Mouse (Mus musculus): ENCODE measurements around the gene Vsir. TPM values are rescaled to one million over a fixed set of nuclear protein-coding genes. Genes with fewer than 3 reads are reported as not detected.
A peak's percentile ranks its signal among the peaks of the same experiment; 100 is the strongest.

Vsir gene
- polyA plus RNA-seq, 1 experiment from 2014 or later, result 2.2 TPM

- Histone ChIP-seq H3K9me3 (no peaks in the 10 kb centered on the region), H3K4me1 (peaks cover 46% of the 10 kb centered on the region), H3K27ac (no peak overlapping the region), H3K27me3 (ENCODE audit: insufficient read depth, poor library complexity, severe bottlenecking) (no peaks in the 10 kb centered on the region), H3K4me3 (no peak overlapping the region), H3K36me3 (no peaks in the 10 kb centered on the region)
- 91% methylated on average over 4 of the region's 4 CpGs for WGBS
- DNase-seq (ENCODE audit: low spot score), result no peak
These were observed 10.8 kb downstream of the Vsir start for GRCm38 (mm10) chr10:60357441-60357840.

- 92% methylated on average over 14 of the region's 14 CpGs for WGBS
- H3K9me3 ChIP-seq, result no peaks in the 10 kb centered on the region
- H3K27ac ChIP-seq, result no peak overlapping the region
- no peak overlapping the region for H3K4me3 ChIP-seq
- no peak for DNase-seq (ENCODE audit: low spot score)
- no peaks in the 10 kb centered on the region for H3K36me3 ChIP-seq
- no peaks in the 10 kb centered on the region for H3K27me3 ChIP-seq (ENCODE audit: insufficient read depth, poor library complexity, severe bottlenecking)
- H3K4me1 ChIP-seq, result peaks cover 42% of the 10 kb centered on the region
These were observed 11.2 kb downstream of the Vsir start for GRCm38 (mm10) chr10:60357901-60358300.

- Histone ChIP-seq H3K4me1 (peaks cover 35% of the 10 kb centered on the region), H3K9me3 (no peaks in the 10 kb centered on the region), H3K4me3 (no peak overlapping the region), H3K27me3 (ENCODE audit: insufficient read depth, poor library complexity, severe bottlenecking) (no peaks in the 10 kb centered on the region), H3K36me3 (no peaks in the 10 kb centered on the region), H3K27ac (no peak overlapping the region)
- WGBS, result 44% methylated on average over 4 of the region's 4 CpGs
- no peak for DNase-seq (ENCODE audit: low spot score)
These were observed 12.1 kb downstream of the Vsir start for GRCm38 (mm10) chr10:60358776-60359175.

DNA sequence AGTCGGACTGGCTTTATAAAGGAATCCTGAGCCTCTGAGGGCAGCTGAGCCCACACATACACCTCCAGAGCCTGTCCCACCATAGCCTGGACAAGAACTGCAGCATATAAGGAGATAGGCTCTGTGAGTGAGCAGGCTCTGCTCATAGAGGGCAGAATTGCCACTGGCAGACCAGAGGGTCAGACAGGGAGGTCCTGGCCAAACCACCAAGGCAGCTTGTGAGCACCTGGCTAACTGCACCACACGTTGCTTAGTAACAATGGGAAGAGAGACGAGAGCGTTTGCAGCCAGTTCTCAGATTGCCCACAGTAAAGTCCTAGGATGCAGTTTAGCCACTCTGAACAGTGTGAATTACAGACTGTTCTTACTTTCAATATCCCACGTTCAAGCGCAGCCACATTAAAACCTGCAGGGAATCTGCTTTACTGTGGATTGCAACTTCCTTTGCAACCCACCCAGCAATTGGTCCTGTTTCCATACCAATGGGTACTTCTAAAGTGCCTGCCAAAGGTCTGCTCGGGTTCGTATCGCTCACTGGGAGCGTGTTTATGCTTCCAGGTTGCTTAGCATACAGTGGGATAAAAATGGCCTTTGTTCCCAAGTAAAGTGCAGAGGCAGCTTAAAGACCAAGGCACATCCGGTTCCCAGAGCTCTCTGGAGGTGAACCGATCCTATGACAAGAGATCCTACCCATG lies 15.1 kb downstream of the Vsir start:
- H3K9me3 ChIP-seq, result no peaks in the 10 kb centered on the region
- no peak overlapping the region for H3K27ac ChIP-seq
- no peak overlapping the region for H3K4me3 ChIP-seq
- H3K4me1 ChIP-seq, result peaks cover 32% of the 10 kb centered on the region
- no peaks in the 10 kb centered on the region for H3K36me3 ChIP-seq
- H3K27me3 ChIP-seq (ENCODE audit: insufficient read depth, poor library complexity, severe bottlenecking), result no peaks in the 10 kb centered on the region
- DNase-seq (ENCODE audit: low spot score), result no peak
- 72% methylated on average over 12 of the region's 12 CpGs for WGBS

DNA sequence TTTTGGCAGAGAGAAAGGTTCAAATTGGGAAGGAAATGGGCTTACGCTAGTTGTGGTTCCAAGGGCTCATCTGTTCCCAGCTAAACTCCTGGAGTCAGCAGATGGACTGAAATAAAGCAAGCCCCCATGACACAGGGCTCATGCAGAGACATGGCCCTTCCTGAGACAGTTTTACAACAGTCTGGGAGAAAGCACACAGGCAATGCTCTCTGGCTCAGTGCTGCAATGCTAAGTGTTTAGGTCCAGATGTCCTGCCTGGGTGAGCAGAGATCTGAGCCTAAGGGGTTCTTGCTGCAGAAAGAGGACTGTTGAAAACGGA lies 15.6 kb downstream of the Vsir start:
- Histone ChIP-seq H3K27ac (peak overlapping the region; percentile 57; the same call in 1 of the 2 replicates), H3K9me3 (no peaks in the 10 kb centered on the region), H3K4me3 (no peak overlapping the region), H3K27me3 (ENCODE audit: insufficient read depth, poor library complexity, severe bottlenecking) (no peaks in the 10 kb centered on the region), H3K4me1 (peaks cover 32% of the 10 kb centered on the region), H3K36me3 (no peaks in the 10 kb centered on the region)
- 66% methylated on average over 2 of the region's 2 CpGs for WGBS
- no peak for DNase-seq (ENCODE audit: low spot score)

DNA sequence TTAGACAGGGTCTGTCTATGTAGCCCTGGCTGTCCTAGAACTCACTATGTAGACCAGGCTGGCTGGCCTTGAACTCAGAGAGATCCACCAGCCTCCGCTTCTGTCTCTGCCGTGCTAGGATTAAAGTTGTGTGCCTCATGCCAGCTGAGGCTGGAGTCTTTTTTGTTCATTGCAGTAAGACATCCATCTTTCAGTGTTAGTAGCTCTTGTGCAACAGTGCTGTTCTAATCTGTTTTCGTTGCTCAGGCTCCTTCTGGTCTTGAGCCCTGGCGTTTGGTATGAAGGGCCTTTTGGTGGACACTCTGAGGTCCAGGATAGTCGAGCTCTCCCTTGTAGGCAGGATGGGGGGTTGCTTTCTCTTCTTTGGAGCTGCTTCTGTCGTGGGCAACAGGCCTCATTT lies 16.8 kb downstream of the Vsir start:
- Histone ChIP-seq H3K27me3 (ENCODE audit: insufficient read depth, poor library complexity, severe bottlenecking) (no peaks in the 10 kb centered on the region), H3K4me1 (peaks cover 32% of the 10 kb centered on the region), H3K4me3 (no peak overlapping the region), H3K27ac (no peak overlapping the region), H3K9me3 (no peaks in the 10 kb centered on the region), H3K36me3 (no peaks in the 10 kb centered on the region)
- DNase-seq (ENCODE audit: low spot score), result no peak
- WGBS, result 77% methylated on average over 6 of the region's 6 CpGs

GRCm38 (mm10) chr10:60367145-60367544 lies 20.5 kb downstream of the Vsir start:
- Histone ChIP-seq H3K36me3 (no peaks in the 10 kb centered on the region), H3K4me1 (peaks cover 19% of the 10 kb centered on the region), H3K27ac (no peak overlapping the region), H3K9me3 (no peaks in the 10 kb centered on the region), H3K4me3 (no peak overlapping the region), H3K27me3 (ENCODE audit: insufficient read depth, poor library complexity, severe bottlenecking) (no peaks in the 10 kb centered on the region)
- DNase-seq (ENCODE audit: low spot score), result no peak
- 77% methylated on average over 2 of the region's 2 CpGs for WGBS

DNA sequence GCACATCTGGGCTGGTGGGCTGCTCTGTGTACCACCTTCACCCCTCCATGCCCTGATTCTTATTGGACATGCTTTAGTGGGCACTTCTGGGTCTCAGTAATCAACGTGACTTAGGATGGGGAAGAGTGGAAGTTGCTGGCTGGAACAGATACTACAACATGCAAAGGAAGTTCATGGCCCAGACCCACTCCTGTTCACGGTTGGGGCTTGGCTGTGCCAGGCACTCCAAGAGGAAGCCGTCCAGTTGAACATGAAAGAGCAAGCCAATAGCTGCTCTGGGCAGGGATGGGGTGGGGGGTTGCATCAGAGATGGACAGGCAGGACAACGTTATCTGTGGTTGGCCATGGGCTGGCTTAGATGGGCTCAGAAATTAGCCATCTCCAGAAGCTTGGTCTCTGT lies 21.3 kb downstream of the Vsir start:
- H3K27ac ChIP-seq, result no peak overlapping the region
- H3K4me1 ChIP-seq, result peaks cover 19% of the 10 kb centered on the region
- H3K36me3 ChIP-seq, result no peaks in the 10 kb centered on the region
- DNase-seq (ENCODE audit: low spot score), result no peak
- no peak overlapping the region for H3K4me3 ChIP-seq
- no peaks in the 10 kb centered on the region for H3K27me3 ChIP-seq (ENCODE audit: insufficient read depth, poor library complexity, severe bottlenecking)
- H3K9me3 ChIP-seq, result no peaks in the 10 kb centered on the region
- WGBS, result 74% methylated on average over 4 of the region's 4 CpGs

GRCm38 (mm10) chr10:60369405-60369804 lies 22.8 kb downstream of the Vsir start:
- Histone ChIP-seq H3K27ac (no peak overlapping the region), H3K4me3 (no peak overlapping the region), H3K27me3 (ENCODE audit: insufficient read depth, poor library complexity, severe bottlenecking) (no peaks in the 10 kb centered on the region), H3K36me3 (no peaks in the 10 kb centered on the region), H3K4me1 (peaks cover 25% of the 10 kb centered on the region), H3K9me3 (no peaks in the 10 kb centered on the region)
- 80% methylated on average over 6 of the region's 6 CpGs for WGBS
- no peak for DNase-seq (ENCODE audit: low spot score)

DNA sequence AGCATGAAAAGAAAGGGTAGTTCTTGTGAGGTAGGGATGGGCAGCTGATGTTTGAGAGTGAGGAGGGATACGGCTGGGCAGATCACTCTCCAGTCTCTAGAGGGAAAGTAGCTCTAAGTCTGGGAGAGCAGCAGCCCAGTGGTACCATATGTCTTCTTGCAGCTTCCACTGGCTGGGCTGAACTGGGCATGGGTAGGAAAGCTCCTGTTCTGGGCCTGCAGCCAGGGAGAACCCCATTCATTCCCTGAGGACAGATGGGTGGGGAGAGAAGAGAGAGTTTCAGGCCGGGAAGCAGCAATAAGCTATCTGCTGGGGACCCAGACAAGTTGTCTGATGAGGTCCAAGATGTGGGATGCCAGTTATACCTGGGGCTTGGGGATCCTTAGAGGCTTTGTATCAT lies 23.4 kb downstream of the Vsir start:
- no peak overlapping the region for H3K4me3 ChIP-seq
- WGBS, result 77% methylated on average over 2 of the region's 2 CpGs
- H3K36me3 ChIP-seq, result no peaks in the 10 kb centered on the region
- no peaks in the 10 kb centered on the region for H3K27me3 ChIP-seq (ENCODE audit: insufficient read depth, poor library complexity, severe bottlenecking)
- H3K4me1 ChIP-seq, result peaks cover 18% of the 10 kb centered on the region
- no peak overlapping the region for H3K27ac ChIP-seq
- no peak for DNase-seq (ENCODE audit: low spot score)
- no peaks in the 10 kb centered on the region for H3K9me3 ChIP-seq

GRCm38 (mm10) chr10:60370601-60371061 lies 24.0 kb downstream of the Vsir start:
- no peaks in the 10 kb centered on the region for H3K9me3 ChIP-seq
- H3K27me3 ChIP-seq (ENCODE audit: insufficient read depth, poor library complexity, severe bottlenecking), result no peaks in the 10 kb centered on the region
- peaks cover 14% of the 10 kb centered on the region for H3K4me1 ChIP-seq

GRCm38 (mm10) chr10:60371596-60372386 lies 25.1 kb downstream of the Vsir start:
- WGBS, result 75% methylated on average over 5 of the region's 5 CpGs
- Histone ChIP-seq H3K4me1 (peaks cover 14% of the 10 kb centered on the region), H3K36me3 (no peaks in the 10 kb centered on the region), H3K4me3 (no peak overlapping the region), H3K9me3 (no peaks in the 10 kb centered on the region), H3K27ac (no peak overlapping the region), H3K27me3 (ENCODE audit: insufficient read depth, poor library complexity, severe bottlenecking) (no peaks in the 10 kb centered on the region; the same call in 1 of the 2 replicates)
- DNase-seq (ENCODE audit: low spot score), result no peak

More at GRCm38 (mm10) chr10:60370601-60371061, 24.0 kb downstream of the Vsir start:
- Histone ChIP-seq H3K36me3 (no peaks in the 10 kb centered on the region), H3K4me3 (no peak overlapping the region), H3K27ac (0 out of 2 replicates have a peak overlapping the region, but pooled peaks have one; percentile 12)
- no peak for DNase-seq (ENCODE audit: low spot score)
- WGBS, result 72% methylated on average over 5 of the region's 5 CpGs

- WGBS, result 34% methylated on average over 6 of the region's 6 CpGs
- Histone ChIP-seq H3K27ac (peak overlapping the region; percentile 59), H3K36me3 (no peaks in the 10 kb centered on the region), H3K9me3 (no peaks in the 10 kb centered on the region), H3K4me3 (no peak overlapping the region), H3K4me1 (peaks cover 14% of the 10 kb centered on the region), H3K27me3 (ENCODE audit: insufficient read depth, poor library complexity, severe bottlenecking) (no peaks in the 10 kb centered on the region; the same call in 1 of the 2 replicates)
- no peak for DNase-seq (ENCODE audit: low spot score)
These were observed 26.9 kb downstream of the Vsir start for GRCm38 (mm10) chr10:60373543-60373936.

All from heart, embryonic 10.5 days (tissue).